29 mouse cellular contexts compared by ENCODE assay signal in the genomic region with DNA sequence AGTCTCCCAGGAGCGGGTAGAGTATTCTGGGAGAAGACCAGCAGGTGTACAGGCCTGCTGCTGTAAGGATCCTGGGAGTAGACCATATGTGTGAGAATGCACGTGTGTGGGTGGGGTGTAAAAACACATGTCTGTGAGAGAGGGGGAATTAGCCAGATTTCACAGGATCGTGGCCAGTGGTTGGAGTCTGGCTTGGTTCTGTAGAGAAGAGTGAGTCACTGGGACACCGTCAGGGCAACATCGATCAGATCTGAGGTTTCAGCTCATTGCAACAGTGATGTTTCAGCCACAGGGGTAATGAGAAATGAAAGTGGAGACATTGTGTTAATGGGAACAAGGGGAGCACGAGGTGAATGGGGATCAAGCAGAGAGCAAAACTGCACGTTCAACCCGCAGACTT.
DNase-seq lines count a peak whose midpoint lies in the region; ATAC-seq and TF ChIP-seq lines count a peak whose summit lies in the region.
"Had no signal": no experiment of that assay in that cellular context is flagged by ENCODE, and none has a peak within 500 bp of the region (broad histone marks: within the 10 kb centered on the region; RNA-seq: fewer than 3 reads in every experiment).

No protein-coding gene starts in this region.

- no peak overlapping the region for H3ac ChIP-seq in myocyte (ENCODE audit: control insufficient read depth, insufficient read length)

- H3K4me2 ChIP-seq in myocyte (ENCODE audit: low read depth): no peak overlapping the region
- H3K4me2 ChIP-seq: embryonic facial prominence, embryonic 12.5 days; forebrain, embryonic 15.5 days; hindbrain, embryonic 12.5 days; liver, embryonic 15.5 days; lung, embryonic 14.5 days; midbrain, embryonic 12.5 days had no signal

- no peaks in the 10 kb centered on the region for H3K36me3 ChIP-seq in myocyte (ENCODE audit: control insufficient read depth, insufficient read depth)
- H3K36me3 ChIP-seq: embryonic facial prominence, embryonic 12.5 days; forebrain, embryonic 10.5 days; forebrain, embryonic 15.5 days; heart, embryonic 10.5 days; hindbrain, embryonic 12.5 days; liver, embryonic 15.5 days; midbrain, embryonic 12.5 days had no signal

- H3K27me3 ChIP-seq in myocyte (ENCODE audit: control insufficient read depth, insufficient read depth, insufficient read length): no peaks in the 10 kb centered on the region
- H3K27me3 ChIP-seq: embryonic facial prominence, embryonic 12.5 days; forebrain, embryonic 15.5 days; hindbrain, embryonic 12.5 days; liver, embryonic 15.5 days; midbrain, embryonic 12.5 days had no signal

- no peak for ATAC-seq in CD4-positive, CD25-positive, alpha-beta regulatory T cell, adult 4 months
- peak; percentile 60; the same call in 1 of the 2 replicates for ATAC-seq in common myeloid progenitor, adult 5-6 weeks (replicated peaks; ENCODE audit: low read depth, poor library complexity, severe bottlenecking)
- ATAC-seq: forebrain, embryonic 15.5 days; hindbrain, postnatal 0 days; intestine, embryonic 16.5 days had no signal

- no peaks in the 10 kb centered on the region for H3K79me2 ChIP-seq in myocyte (ENCODE audit: control insufficient read depth, insufficient read depth)

- peak; percentile 11 for DNase-seq in CD4-positive, CD25-positive, alpha-beta regulatory T cell, adult 2 months (ENCODE audit: low read depth, low spot score)
- peak; percentile 69 for DNase-seq in layer of hippocampus, adult 9-11 months
- DNase-seq in layer of hippocampus, postnatal 14 days (ENCODE audit: low spot score in 2 of 2): no peak
- no peak for DNase-seq in lung, postnatal 10 days
- DNase-seq in thymus, postnatal 0 days (ENCODE audit: low spot score): no peak
- DNase-seq: adrenal gland, adult 2 months; adrenal gland, postnatal 36 days; cerebellum, adult 8-10 months; cerebellum, postnatal 36 days; embryo, embryonic 11 days; heart, postnatal 36 days; kidney, adult 8-10 months; kidney, postnatal 10 days; liver; lung, embryonic 14.5 days; thymus, adult 18-20 months had no signal

- H3K4me3 ChIP-seq in myocyte: no peak overlapping the region
- H3K4me3 ChIP-seq: embryonic facial prominence, embryonic 12.5 days; forebrain, embryonic 10.5 days; forebrain, embryonic 15.5 days; heart, embryonic 10.5 days; hindbrain, embryonic 12.5 days; liver, embryonic 15.5 days; megakaryocyte, embryonic 14.5 days; midbrain, embryonic 12.5 days had no signal

- no peak for TF ChIP-seq POLR2A in myocyte (IDR thresholded peaks at IDR 0.05; ENCODE audit: insufficient read length, low read depth)

TF ChIP-seq in myocyte, 11 proteins besides CTCF, POLR2A, EP300 and RAD21:
- TF ChIP-seq TCF12 (IDR thresholded peaks at IDR 0.05; ENCODE audit: insufficient read depth, poor library complexity, severe bottlenecking) (no peak), REST (IDR thresholded peaks at IDR 0.05; ENCODE audit: insufficient read depth, insufficient read length) (no peak), CEBPB (IDR thresholded peaks at IDR 0.05; ENCODE audit: insufficient read depth, poor library complexity, severe bottlenecking) (peak; percentile 68)

Comparison
In these comparisons a context has a peak if more than half of its experiments do, and no peak if none do; other contexts are left out.
1. DNase-seq: peak in CD4-positive, CD25-positive, alpha-beta regulatory T cell, adult 2 months (single experiment) and layer of hippocampus, adult 9-11 months (single experiment); none in layer of hippocampus, postnatal 14 days (0 of 2), lung, postnatal 10 days (single experiment) and thymus, postnatal 0 days (single experiment).